Mouse (Mus musculus): Measurements from ENCODE around the gene Faf2. TPM values are rescaled to one million over a fixed set of nuclear protein-coding genes. Genes with fewer than 3 reads are reported as not detected.

The Faf2 gene
- total and polyA plus RNA-seq, 2 experiments from 2014 or later: 27.2 to 32.1 TPM

- WGBS: 77% methylated on average over 3 of the region's 3 CpGs
- TF ChIP-seq EP300 (IDR thresholded peaks at IDR 0.05; ENCODE audit: low read depth): no peak
- H3K27ac ChIP-seq (ENCODE audit: low read depth): no peak overlapping the region
Measured at GRCm38 (mm10) chr13:54683301-54683700, 61.7 kb downstream of the Faf2 start.

DNA sequence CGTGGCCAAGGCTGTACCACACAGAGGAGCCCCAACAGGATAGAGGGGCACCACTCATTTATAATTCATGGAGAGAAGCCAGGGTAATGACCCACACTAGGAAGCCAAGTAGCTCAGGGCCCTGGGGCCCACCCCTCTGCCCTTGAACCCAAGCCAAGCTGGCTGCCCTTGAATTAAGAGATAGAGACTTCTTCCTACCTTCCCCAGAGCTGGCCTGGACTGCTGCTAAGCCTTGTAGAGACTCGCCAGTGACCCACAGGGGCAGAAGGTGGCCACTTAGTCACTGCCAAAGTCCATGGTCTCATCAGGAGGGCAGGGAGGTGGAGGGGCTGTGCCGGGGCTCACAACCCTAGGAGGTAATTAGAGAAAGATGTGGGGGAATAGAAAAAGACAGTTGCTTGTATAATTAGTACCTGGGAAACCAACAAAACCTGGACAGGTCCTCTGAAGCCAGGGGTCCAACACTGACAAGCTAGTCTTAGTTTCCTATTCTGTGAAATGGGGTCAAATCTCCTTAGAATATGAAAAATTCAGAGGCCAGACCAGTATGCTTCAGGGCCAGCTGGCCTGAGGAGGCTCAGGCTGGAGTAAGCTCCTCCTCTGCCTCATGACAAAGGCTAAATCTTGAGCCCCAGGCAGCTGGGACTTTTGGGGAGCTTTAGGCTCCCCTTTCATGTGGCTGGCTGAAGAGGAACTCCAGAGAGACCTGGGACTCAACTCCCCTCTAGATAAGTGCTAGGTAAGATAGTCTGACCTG lies 62.7 kb downstream of the Faf2 start:
- Histone ChIP-seq H3K9ac (replicated peaks; ENCODE audit: low read depth, low read length) (no peak overlapping the region), H3K9me3 (replicated peaks; ENCODE audit: control insufficient read depth, low read length) (no peaks in the 10 kb centered on the region), H3K27ac (ENCODE audit: low read depth) (no peak overlapping the region; the same call in 1 of the 2 replicates), H3K4me1 (ENCODE audit: control insufficient read depth, insufficient read depth) (peaks cover 25% of the 10 kb centered on the region), H3K27me3 (ENCODE audit: control insufficient read depth, insufficient read depth, low read length) (no peaks in the 10 kb centered on the region), H3K4me3 (ENCODE audit: low read depth, low read length) (no peak overlapping the region), H3K4me2 (ENCODE audit: low read depth, low read length) (no peak overlapping the region), H3K36me3 (replicated peaks; ENCODE audit: control insufficient read depth, insufficient read depth, low read length) (peaks cover 45% of the 10 kb centered on the region)
- ATAC-seq (ENCODE audit: insufficient read depth, low read depth): no peak
- no peak for TF ChIP-seq CTCF (IDR thresholded peaks at IDR 0.05; ENCODE audit: low read depth)
- no peak for TF ChIP-seq EP300 (IDR thresholded peaks at IDR 0.05; ENCODE audit: low read depth)
- WGBS: 47% methylated on average over 3 of the region's 3 CpGs
- DNase-seq (ENCODE audit: low spot score): no peak

More at GRCm38 (mm10) chr13:54683301-54683700, 61.7 kb downstream of the Faf2 start:
- Histone ChIP-seq H3K4me2 (ENCODE audit: low read depth, low read length) (no peak overlapping the region), H3K9ac (replicated peaks; ENCODE audit: low read depth, low read length) (no peak overlapping the region), H3K4me1 (ENCODE audit: control insufficient read depth, insufficient read depth) (peaks cover 25% of the 10 kb centered on the region), H3K9me3 (replicated peaks; ENCODE audit: control insufficient read depth, low read length) (no peaks in the 10 kb centered on the region), H3K36me3 (replicated peaks; ENCODE audit: control insufficient read depth, insufficient read depth, low read length) (peaks cover 50% of the 10 kb centered on the region), H3K4me3 (ENCODE audit: low read depth, low read length) (no peak overlapping the region), H3K27me3 (ENCODE audit: control insufficient read depth, insufficient read depth, low read length) (no peaks in the 10 kb centered on the region)
- DNase-seq (ENCODE audit: low spot score) (no peak), ATAC-seq (ENCODE audit: insufficient read depth, low read depth) (no peak)

- Histone ChIP-seq H3K27me3 (ENCODE audit: control insufficient read depth, insufficient read depth, low read length) (no peaks in the 10 kb centered on the region), H3K36me3 (replicated peaks; ENCODE audit: control insufficient read depth, insufficient read depth, low read length) (peaks cover 39% of the 10 kb centered on the region), H3K4me2 (ENCODE audit: low read depth, low read length) (peak overlapping the region; percentile 76; the same call in 1 of the 2 replicates), H3K9me3 (replicated peaks; ENCODE audit: control insufficient read depth, low read length) (no peaks in the 10 kb centered on the region), H3K9ac (replicated peaks; ENCODE audit: low read depth, low read length) (no peak overlapping the region), H3K4me3 (ENCODE audit: low read depth, low read length) (no peak overlapping the region), H3K27ac (ENCODE audit: low read depth) (no peak overlapping the region), H3K4me1 (ENCODE audit: control insufficient read depth, insufficient read depth) (peaks cover 25% of the 10 kb centered on the region)
- 44% methylated on average over 2 of the region's 2 CpGs for WGBS
- ATAC-seq (ENCODE audit: insufficient read depth, low read depth) (no peak), DNase-seq (ENCODE audit: low spot score) (no peak)
- TF ChIP-seq EP300 (IDR thresholded peaks at IDR 0.05; ENCODE audit: low read depth): no peak
- peak; percentile 56 for TF ChIP-seq CTCF (IDR thresholded peaks at IDR 0.05; ENCODE audit: low read depth)
Measured at GRCm38 (mm10) chr13:54685174-54685573, 63.6 kb downstream of the Faf2 start.

- H3K4me2 ChIP-seq (ENCODE audit: low read depth, low read length): peak overlapping the region; percentile 76
- H3K36me3 ChIP-seq (replicated peaks; ENCODE audit: control insufficient read depth, insufficient read depth, low read length): peaks cover 26% of the 10 kb centered on the region
- H3K27me3 ChIP-seq (ENCODE audit: control insufficient read depth, insufficient read depth, low read length): no peaks in the 10 kb centered on the region
- H3K9ac ChIP-seq (replicated peaks; ENCODE audit: low read depth, low read length): peak overlapping the region; percentile 87
- DNase-seq (ENCODE audit: low spot score) (no peak), ATAC-seq (ENCODE audit: insufficient read depth, low read depth) (no peak)
- H3K27ac ChIP-seq (ENCODE audit: low read depth): peak overlapping the region; percentile 97
- peaks cover 27% of the 10 kb centered on the region for H3K4me1 ChIP-seq (ENCODE audit: control insufficient read depth, insufficient read depth)
- no peaks in the 10 kb centered on the region for H3K9me3 ChIP-seq (replicated peaks; ENCODE audit: control insufficient read depth, low read length)
- WGBS: 6% methylated on average over 19 of the region's 19 CpGs
- peak overlapping the region; percentile 95 for H3K4me3 ChIP-seq (ENCODE audit: low read depth, low read length)
- TF ChIP-seq CTCF (IDR thresholded peaks at IDR 0.05; ENCODE audit: low read depth): no peak; the same call in 1 of the 2 replicates
- no peak for TF ChIP-seq EP300 (IDR thresholded peaks at IDR 0.05; ENCODE audit: low read depth)
Measured at GRCm38 (mm10) chr13:54686139-54687053, 64.8 kb downstream of the Faf2 start.

GRCm38 (mm10) chr13:54687096-54687495 lies 65.5 kb downstream of the Faf2 start:
- Histone ChIP-seq H3K9ac (replicated peaks; ENCODE audit: low read depth, low read length) (peak overlapping the region; percentile 87), H3K4me2 (ENCODE audit: low read depth, low read length) (peak overlapping the region; percentile 76), H3K4me3 (ENCODE audit: low read depth, low read length) (peak overlapping the region; percentile 95), H3K27ac (ENCODE audit: low read depth) (peak overlapping the region; percentile 97), H3K4me1 (ENCODE audit: control insufficient read depth, insufficient read depth) (peaks cover 34% of the 10 kb centered on the region), H3K27me3 (ENCODE audit: control insufficient read depth, insufficient read depth, low read length) (no peaks in the 10 kb centered on the region), H3K36me3 (replicated peaks; ENCODE audit: control insufficient read depth, insufficient read depth, low read length) (peaks cover 19% of the 10 kb centered on the region), H3K9me3 (replicated peaks; ENCODE audit: control insufficient read depth, low read length) (no peaks in the 10 kb centered on the region)
- peak; percentile 60 for DNase-seq (ENCODE audit: low spot score)
- ATAC-seq (ENCODE audit: insufficient read depth, low read depth): peak; percentile 70
- TF ChIP-seq CTCF (IDR thresholded peaks at IDR 0.05; ENCODE audit: low read depth) (no peak), EP300 (IDR thresholded peaks at IDR 0.05; ENCODE audit: low read depth) (no peak; the same call in 1 of the 2 replicates)
- under 1% methylated on average over 32 of the region's 35 CpGs for WGBS
